Mouse (Mus musculus): ENCODE data around the gene Tapt1. TPM values are rescaled to one million over a fixed set of nuclear protein-coding genes. Genes with fewer than 3 reads are reported as not detected.

Gene Tapt1
- polyA plus RNA-seq, 1 experiment = 1.5 TPM

DNA sequence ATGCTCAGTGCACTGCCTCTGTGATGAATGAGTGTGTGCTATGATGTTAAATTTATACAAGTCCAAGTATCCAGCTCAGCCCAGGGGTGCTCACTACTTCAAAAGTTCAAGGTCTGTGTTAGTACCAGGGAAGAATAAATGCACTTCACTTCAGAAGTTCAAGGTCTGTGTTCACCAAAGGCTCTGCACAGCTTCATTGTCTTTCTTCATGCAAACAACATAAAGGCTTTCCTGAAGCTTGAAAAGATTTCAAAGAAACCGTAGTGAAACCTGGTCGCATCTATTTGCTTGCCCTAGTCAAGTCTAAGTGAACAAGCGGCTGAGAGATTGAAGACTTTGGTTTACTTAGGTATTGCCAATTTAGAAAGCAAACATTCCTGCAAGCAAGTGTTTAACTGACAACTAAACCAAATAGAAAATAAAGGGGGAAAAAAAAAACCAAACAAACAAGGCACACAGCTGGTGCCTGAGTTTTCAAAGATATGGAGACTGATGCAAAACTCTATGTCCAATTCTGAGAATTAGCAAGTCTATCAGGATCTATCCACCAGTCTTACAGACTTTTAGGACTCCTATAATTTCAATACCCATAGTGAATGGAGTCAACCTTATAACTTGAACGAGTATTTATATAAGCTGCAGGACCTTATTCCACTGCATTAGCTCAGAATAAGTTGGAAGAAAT lies 1.4 kb downstream of the Tapt1 start:
- H3K4me1 ChIP-seq (ENCODE audit: control insufficient read depth) = peaks cover 66% of the 10 kb centered on the region
- no peaks in the 10 kb centered on the region for H3K27me3 ChIP-seq (ENCODE audit: control insufficient read depth)
- no peaks in the 10 kb centered on the region for H3K9me3 ChIP-seq (ENCODE audit: control insufficient read depth, low read length)
- TF ChIP-seq TAL1 (IDR thresholded peaks at IDR 0.05; ENCODE audit: low read length) (no peak), GATA1 (IDR thresholded peaks at IDR 0.05; ENCODE audit: low read length) (no peak)
- peaks cover 40% of the 10 kb centered on the region for H3K36me3 ChIP-seq (ENCODE audit: control insufficient read depth)
- H3K4me3 ChIP-seq (replicated peaks) = peak overlapping the region; percentile 95

DNA sequence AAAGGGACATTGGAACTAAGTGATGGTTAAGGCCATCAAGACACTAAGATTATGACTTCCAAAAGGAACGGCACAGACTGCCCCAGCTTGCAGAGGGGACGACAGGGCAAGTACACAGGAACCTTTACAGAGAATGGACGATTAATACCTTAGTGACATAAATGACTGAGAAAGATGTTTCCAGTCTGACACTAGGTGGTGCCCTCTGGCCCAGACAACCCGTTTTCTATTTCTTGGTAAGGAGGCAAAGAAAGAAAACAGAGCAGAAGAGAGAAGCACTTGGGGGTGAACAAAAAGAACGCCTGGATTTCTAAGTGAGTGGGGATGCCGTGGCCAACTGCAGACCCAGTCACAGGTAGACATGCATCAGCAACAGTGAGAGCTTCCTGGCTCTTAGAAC lies 2.2 kb downstream of the Tapt1 start:
- TF ChIP-seq GATA1 (IDR thresholded peaks at IDR 0.05; ENCODE audit: low read length) = no peak
- TF ChIP-seq TAL1 (IDR thresholded peaks at IDR 0.05; ENCODE audit: low read length) = no peak
- Histone ChIP-seq H3K9me3 (ENCODE audit: control insufficient read depth, low read length) (no peaks in the 10 kb centered on the region), H3K4me1 (ENCODE audit: control insufficient read depth) (peaks cover 72% of the 10 kb centered on the region), H3K27me3 (ENCODE audit: control insufficient read depth) (no peaks in the 10 kb centered on the region), H3K4me3 (replicated peaks) (peak overlapping the region; percentile 95), H3K36me3 (ENCODE audit: control insufficient read depth) (peaks cover 47% of the 10 kb centered on the region)

DNA sequence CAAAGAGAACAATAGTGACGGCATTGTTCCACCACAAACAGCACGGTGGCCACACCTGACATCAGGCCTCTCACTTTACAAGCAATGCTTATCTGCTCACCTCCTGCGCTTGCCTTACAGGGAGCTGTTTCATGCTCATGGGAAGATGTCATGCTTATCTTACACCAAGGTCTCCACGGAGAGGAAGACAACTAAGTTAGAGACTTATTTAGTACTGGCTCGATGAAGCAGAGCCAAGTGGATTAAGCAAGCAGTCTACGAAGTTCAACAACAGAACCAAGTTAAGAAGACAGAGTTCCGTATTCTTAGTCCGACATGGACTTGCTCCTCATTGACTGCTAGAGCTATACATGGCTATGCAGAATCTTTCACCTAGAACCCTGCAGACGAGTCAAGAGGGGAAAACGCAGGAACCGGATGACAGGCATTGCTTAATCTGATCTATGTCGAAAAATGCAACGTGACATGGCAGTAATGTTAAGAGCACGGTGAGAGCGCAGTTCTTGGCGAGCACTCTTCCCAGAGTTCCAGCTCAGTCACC lies 3.0 kb downstream of the Tapt1 start:
- TF ChIP-seq TAL1 (IDR thresholded peaks at IDR 0.05; ENCODE audit: low read length) (0 out of 3 replicates have a peak, but pooled peaks have one; percentile 13), GATA1 (IDR thresholded peaks at IDR 0.05; ENCODE audit: low read length) (peak; percentile 57)
- Histone ChIP-seq H3K9me3 (ENCODE audit: control insufficient read depth, low read length) (no peaks in the 10 kb centered on the region), H3K36me3 (ENCODE audit: control insufficient read depth) (peaks cover 52% of the 10 kb centered on the region), H3K27me3 (ENCODE audit: control insufficient read depth) (no peaks in the 10 kb centered on the region), H3K4me3 (replicated peaks) (peak overlapping the region; percentile 95), H3K4me1 (ENCODE audit: control insufficient read depth) (peaks cover 73% of the 10 kb centered on the region)

DNA sequence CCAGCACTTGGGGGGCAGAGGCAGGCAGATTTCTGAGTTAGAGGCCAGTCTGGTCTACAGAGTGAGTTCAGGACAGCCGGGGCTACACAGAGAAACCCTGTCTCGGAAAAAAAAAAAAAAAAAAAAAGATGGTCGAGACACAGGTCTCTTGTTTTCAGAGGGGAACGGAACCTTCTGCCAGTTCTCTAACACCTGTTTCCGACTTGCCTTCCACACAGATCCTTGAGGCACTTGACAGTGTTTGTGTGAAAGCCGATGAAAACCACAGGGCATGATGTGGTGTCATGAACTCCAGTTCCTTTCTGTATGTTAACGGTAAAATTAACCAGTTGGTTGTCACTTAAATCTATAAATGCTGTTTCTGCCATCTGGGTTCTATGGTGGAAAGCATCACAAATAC lies 6.0 kb downstream of the Tapt1 start:
- no peak for TF ChIP-seq GATA1 (IDR thresholded peaks at IDR 0.05; ENCODE audit: low read length)
- TF ChIP-seq TAL1 (IDR thresholded peaks at IDR 0.05; ENCODE audit: low read length) = no peak
- Histone ChIP-seq H3K4me3 (replicated peaks) (no peak overlapping the region), H3K27me3 (ENCODE audit: control insufficient read depth) (no peaks in the 10 kb centered on the region), H3K9me3 (ENCODE audit: control insufficient read depth, low read length) (no peaks in the 10 kb centered on the region), H3K4me1 (ENCODE audit: control insufficient read depth) (peaks cover 74% of the 10 kb centered on the region), H3K36me3 (ENCODE audit: control insufficient read depth) (peaks cover 81% of the 10 kb centered on the region)

DNA sequence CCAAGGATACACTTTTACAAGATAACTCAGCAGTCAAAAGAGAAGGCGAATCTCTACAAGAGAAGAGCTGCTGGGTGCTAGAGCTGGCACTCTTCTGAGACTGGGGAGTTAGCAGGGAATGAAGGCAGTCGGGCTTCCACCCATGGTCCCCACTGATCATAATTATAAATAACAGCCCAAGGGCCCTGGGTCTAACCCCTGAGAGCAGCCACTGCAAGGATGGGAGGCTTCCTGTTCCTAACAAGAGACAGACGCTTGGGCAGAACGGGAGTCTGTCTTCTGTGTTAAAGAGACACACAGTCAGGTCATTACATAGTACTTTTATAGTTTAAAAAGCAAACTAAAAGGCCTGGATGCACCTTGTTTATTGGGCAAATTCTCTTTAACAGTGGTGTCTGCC lies 6.6 kb downstream of the Tapt1 start:
- Histone ChIP-seq H3K36me3 (ENCODE audit: control insufficient read depth) (peaks cover 87% of the 10 kb centered on the region), H3K9me3 (ENCODE audit: control insufficient read depth, low read length) (no peaks in the 10 kb centered on the region), H3K27me3 (ENCODE audit: control insufficient read depth) (no peaks in the 10 kb centered on the region), H3K4me1 (ENCODE audit: control insufficient read depth) (peaks cover 75% of the 10 kb centered on the region), H3K4me3 (replicated peaks) (no peak overlapping the region)
- TF ChIP-seq TAL1 (IDR thresholded peaks at IDR 0.05; ENCODE audit: low read length) = no peak

DNA sequence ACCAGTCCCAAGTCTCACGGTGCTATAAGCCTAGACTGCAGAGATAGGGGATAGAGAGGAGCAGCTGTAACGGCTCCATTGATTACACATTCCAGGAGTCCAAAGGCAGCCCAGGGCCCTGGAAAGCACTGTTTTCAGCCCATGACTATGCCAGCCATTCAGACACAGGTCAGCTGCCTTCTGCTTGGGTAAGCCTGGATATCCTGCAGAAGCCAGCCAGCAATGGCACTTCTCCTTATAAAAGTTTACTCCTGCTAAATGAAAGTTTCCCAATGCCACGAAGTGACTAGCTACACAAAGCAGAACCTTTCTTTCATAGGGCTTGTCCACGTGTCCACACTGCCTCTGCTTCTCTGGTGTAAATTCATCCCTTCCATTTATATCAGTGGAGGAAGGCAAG lies 7.9 kb downstream of the Tapt1 start:
- H3K27me3 ChIP-seq (ENCODE audit: control insufficient read depth) = no peaks in the 10 kb centered on the region
- H3K4me3 ChIP-seq (replicated peaks) = no peak overlapping the region
- no peaks in the 10 kb centered on the region for H3K9me3 ChIP-seq (ENCODE audit: control insufficient read depth, low read length)
- TF ChIP-seq TAL1 (IDR thresholded peaks at IDR 0.05; ENCODE audit: low read length) (no peak), GATA1 (IDR thresholded peaks at IDR 0.05; ENCODE audit: low read length) (no peak)
- peaks cover 90% of the 10 kb centered on the region for H3K36me3 ChIP-seq (ENCODE audit: control insufficient read depth)
- peaks cover 71% of the 10 kb centered on the region for H3K4me1 ChIP-seq (ENCODE audit: control insufficient read depth)

DNA sequence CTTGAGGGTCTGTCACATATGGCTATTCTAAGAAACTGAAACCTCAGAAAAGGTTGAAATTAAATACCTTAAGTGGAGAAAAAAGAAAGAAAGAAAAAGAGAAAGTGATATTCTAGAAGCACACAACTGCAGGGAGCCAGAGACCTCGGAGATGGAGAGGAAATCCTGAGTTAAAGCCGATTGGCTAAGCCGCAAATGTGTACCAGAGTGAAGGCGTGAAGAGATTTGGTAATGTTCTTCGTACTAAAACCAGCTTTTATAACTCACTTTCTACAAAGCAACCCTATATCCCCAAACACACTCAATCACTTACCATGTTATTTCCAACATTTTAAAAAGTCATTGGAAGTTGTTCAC lies 8.8 kb downstream of the Tapt1 start:
- peaks cover 86% of the 10 kb centered on the region for H3K36me3 ChIP-seq (ENCODE audit: control insufficient read depth)
- TF ChIP-seq TAL1 (IDR thresholded peaks at IDR 0.05; ENCODE audit: low read length) (no peak), GATA1 (IDR thresholded peaks at IDR 0.05; ENCODE audit: low read length) (no peak)
- peaks cover 65% of the 10 kb centered on the region for H3K4me1 ChIP-seq (ENCODE audit: control insufficient read depth)

DNA sequence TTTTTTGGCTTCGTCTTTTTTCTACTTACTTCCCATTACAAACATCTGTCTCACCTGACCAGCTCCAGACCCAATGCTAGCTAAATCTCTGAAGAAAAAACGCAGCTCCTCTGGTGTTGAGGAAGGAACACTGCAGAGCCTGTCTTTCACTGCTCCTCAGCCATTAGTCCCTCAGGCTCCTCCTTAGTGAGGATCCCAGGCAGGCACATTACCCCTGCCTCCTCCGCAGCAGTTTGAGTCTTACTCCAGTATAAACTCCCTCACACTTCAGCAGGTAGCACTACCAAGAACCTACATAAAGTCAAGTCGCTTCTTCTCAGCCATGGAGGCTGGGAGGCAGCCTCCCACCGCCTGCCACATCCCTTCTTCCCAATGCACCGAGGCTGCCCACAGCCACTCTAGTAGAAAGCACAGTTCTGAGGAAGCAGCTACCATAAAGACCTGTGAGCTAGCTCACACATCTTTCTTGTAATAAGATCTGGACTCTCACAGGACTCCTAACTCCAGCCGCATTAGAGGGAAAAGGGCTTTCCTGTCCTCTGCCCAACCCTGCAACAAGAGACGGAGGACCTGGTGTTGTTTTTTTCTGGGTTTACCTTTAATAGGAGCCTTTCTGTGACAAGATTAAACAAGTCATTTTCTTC lies 9.3 kb downstream of the Tapt1 start:
- TF ChIP-seq TAL1 (IDR thresholded peaks at IDR 0.05; ENCODE audit: low read length) (no peak), GATA1 (IDR thresholded peaks at IDR 0.05; ENCODE audit: low read length) (no peak)
- Histone ChIP-seq H3K4me1 (ENCODE audit: control insufficient read depth) (peaks cover 65% of the 10 kb centered on the region), H3K27me3 (ENCODE audit: control insufficient read depth) (no peaks in the 10 kb centered on the region), H3K9me3 (ENCODE audit: control insufficient read depth, low read length) (no peaks in the 10 kb centered on the region), H3K4me3 (replicated peaks) (no peak overlapping the region), H3K36me3 (ENCODE audit: control insufficient read depth) (peaks cover 89% of the 10 kb centered on the region)

More for the DNA sequence above, 8.8 kb downstream of the Tapt1 start:
- no peaks in the 10 kb centered on the region for H3K27me3 ChIP-seq (ENCODE audit: control insufficient read depth)
- no peaks in the 10 kb centered on the region for H3K9me3 ChIP-seq (ENCODE audit: control insufficient read depth, low read length)
- H3K4me3 ChIP-seq (replicated peaks) = no peak overlapping the region

DNA sequence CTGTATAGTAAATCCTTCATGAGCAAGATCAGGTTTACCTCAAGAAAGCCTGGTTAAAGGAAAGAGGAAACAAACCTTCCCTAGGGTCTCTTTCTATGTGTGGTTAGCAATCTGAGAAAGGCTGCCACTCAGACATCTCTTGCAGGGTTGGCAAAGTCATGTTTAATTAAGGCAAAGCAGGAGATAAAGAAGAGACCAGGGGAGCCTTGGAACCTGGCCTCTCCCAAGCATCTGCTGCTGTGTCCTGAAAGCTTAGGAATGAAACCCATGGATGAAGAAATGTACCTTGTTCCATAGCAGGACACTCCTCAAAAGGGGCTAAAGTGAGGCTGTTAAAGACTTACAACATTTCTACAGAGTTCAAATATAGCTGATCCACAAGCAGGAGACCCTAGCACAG lies 11.3 kb downstream of the Tapt1 start:
- H3K36me3 ChIP-seq (ENCODE audit: control insufficient read depth) = peaks cover 94% of the 10 kb centered on the region
- H3K27me3 ChIP-seq (ENCODE audit: control insufficient read depth) = no peaks in the 10 kb centered on the region
- TF ChIP-seq TAL1 (IDR thresholded peaks at IDR 0.05; ENCODE audit: low read length) (no peak), GATA1 (IDR thresholded peaks at IDR 0.05; ENCODE audit: low read length) (no peak)
- H3K9me3 ChIP-seq (ENCODE audit: control insufficient read depth, low read length) = no peaks in the 10 kb centered on the region
- no peak overlapping the region for H3K4me3 ChIP-seq (replicated peaks)
- H3K4me1 ChIP-seq (ENCODE audit: control insufficient read depth) = peaks cover 67% of the 10 kb centered on the region

Measured in erythroblast, embryonic 14.5 days (primary cell).